Mouse (Mus musculus): ENCODE data around the gene Zfp809.

Gene Zfp809

DNA sequence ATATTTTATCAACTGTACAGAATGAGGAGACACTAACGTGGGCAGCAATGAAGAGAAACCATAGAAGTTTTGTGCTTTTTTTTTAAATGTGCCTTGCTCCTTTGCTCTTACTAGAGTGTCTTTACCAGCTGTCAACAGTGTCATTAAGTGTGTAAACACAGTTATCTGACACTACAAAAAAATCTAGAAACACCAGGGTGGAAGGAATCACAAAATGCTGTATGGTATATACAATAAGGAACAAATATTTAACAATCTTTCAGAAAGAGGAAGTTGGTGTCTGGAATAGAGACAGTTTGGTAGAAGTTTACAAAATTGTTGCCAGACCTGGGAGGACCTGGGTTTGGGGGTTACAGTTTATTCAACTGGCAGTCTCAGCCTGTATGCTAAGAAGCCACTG lies 36.1 kb downstream of the Zfp809 start:
- DNase-seq (ENCODE audit: extremely low spot score), result no peak

DNA sequence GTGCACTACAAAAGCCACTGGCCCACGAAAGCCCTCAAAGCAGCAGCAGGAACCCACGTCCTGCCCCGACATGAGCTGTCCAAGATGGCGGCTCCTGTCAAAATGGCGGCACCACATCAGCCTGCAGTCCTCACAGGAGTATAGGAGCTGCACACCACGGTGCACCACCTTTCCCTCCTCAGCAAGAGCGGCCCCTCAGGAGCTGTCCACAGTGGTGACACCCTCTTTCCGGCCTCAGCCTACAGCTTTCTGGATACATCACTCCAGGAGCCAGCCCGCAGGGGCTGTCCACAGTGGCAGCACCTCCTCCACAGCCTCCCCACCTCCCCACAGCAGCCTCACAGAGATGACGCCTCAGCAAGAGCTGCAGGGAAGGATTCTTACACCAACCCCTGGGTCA lies 37.1 kb downstream of the Zfp809 start:
- no peak for DNase-seq (ENCODE audit: extremely low spot score)

DNA sequence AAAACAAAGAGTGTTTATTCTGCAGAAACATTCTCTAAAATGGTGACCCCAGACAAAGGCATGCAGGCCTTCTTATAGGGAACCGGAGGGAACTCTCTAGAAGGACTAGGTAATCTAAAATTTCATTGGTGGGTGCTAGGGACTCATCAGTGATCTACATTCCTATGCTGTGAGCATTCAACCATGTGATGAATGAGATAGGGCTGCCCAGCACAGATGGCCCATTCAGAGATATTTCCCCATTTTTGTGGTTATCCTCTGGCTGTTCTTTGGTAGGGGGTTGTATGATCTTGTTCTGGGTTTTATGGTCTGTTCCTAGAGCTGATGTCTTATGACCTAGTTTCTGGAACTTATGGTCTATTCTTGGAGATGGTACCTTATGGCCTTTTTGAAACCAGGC lies 43.4 kb downstream of the Zfp809 start:
- DNase-seq (ENCODE audit: extremely low spot score), result no peak

DNA sequence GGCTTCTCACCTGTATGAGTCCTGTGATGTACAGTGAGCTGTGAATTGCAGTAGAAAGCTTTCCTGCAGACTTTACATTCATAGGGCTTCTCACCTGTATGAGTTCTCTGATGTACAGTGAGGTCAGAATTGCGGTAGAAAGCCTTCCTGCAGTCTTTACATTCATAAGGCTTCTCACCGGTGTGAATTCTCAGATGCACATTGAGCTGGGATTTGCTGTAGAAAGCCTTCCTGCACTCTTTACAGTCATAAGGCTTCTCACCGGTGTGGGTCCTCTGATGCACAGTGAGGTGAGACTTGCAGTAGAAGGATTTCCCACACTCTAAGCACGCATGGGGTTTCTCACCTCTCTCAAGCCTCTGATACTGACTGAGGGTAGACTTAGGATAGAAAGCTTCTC lies 53.2 kb downstream of the Zfp809 start:
- no peak for DNase-seq (ENCODE audit: extremely low spot score)

Measured in embryo, embryonic 9.5 days (tissue).